Mouse (Mus musculus) limb, embryonic 12.5 days (tissue): ENCODE measurements around the gene Slc6a4. TPM values are rescaled to one million over a fixed set of nuclear protein-coding genes. Genes with fewer than 3 reads are reported as not detected.

ENCODE experiments used
- ATAC-seq: fragments of 200-750 bp; cut with Nextera tagmentation; 2 replicates; pipeline ENCODE4 v1.8.0; 2017; ENCODE audit warnings: low read depth, moderate TSS enrichment; ENCODE audit not compliant: insufficient number of reproducible peaks, insufficient read depth, low FRiP score, low TSS enrichment
- H3K27ac ChIP-seq: fragments of 300-500 bp; sonication (generic); 2 replicates; pipeline ENCODE4 v1.5.1; 2016; ENCODE audit warnings: mild to moderate bottlenecking, moderate library complexity
- H3K27me3 ChIP-seq: fragments of 300-500 bp; sonication (generic); 2 replicates; pipeline ENCODE4 v1.6.1; 2016; ENCODE audit warnings: mild to moderate bottlenecking, moderate library complexity
- H3K36me3 ChIP-seq: fragments of 300-500 bp; sonication (generic); 2 replicates; pipeline ENCODE4 v1.6.1; 2016; ENCODE audit warnings: mild to moderate bottlenecking, moderate library complexity
- H3K4me1 ChIP-seq: fragments of 300-500 bp; sonication (generic); replicated peaks from 2 replicates; pipeline ENCODE4 v1.6.1; 2016
- H3K4me2 ChIP-seq: fragments of 300-500 bp; sonication (generic); 2 replicates; pipeline ENCODE4 v1.6.1; 2016; ENCODE audit warnings: mild to moderate bottlenecking, moderate library complexity
- H3K4me3 ChIP-seq: fragments of 300-500 bp; sonication (generic); replicated peaks from 2 replicates; pipeline ENCODE4 v1.5.1; 2016; ENCODE audit warnings: mild to moderate bottlenecking
- H3K9ac ChIP-seq: fragments of 300-500 bp; sonication (generic); replicated peaks from 2 replicates; pipeline ENCODE4 v1.6.1; 2016; ENCODE audit warnings: mild to moderate bottlenecking, moderate library complexity
- H3K9me3 ChIP-seq: fragments of 300-500 bp; sonication (generic); 2 replicates; pipeline ENCODE4 v1.6.1; 2016; ENCODE audit warnings: mild to moderate bottlenecking, moderate library complexity
- WGBS: fragments of 180-500 bp; shearing (Covaris S2); methylation state at CpG from one replicate; pipeline ENCODE4 v1.1.7; 2016; 5-methylcytosine and 5-hydroxymethylcytosine counted together
- polyA plus RNA-seq: library from polyadenylated mRNA; unstranded; fragments of >200 nt; fragmentation: Nextera tagmentation; extraction: Ambion mirVana; gene quantifications from 2 replicates; pipeline ENCODE4 v1.2.1, GENCODE M21; 2016

Gene Slc6a4
- 0.60 and 0.98 TPM in 2 replicates for polyA plus RNA-seq

GRCm38 (mm10) chr11:76997916-76998704 is at the start of gene Slc6a4:
Slc6a4 (plus strand) TSS chr11:76998603.
- peaks cover 20% of the 10 kb centered on the region for H3K4me1 ChIP-seq
- peak within 1 kb of the TSS; percentile 49 for H3K4me3 ChIP-seq
- H3K9ac ChIP-seq = peak within 1 kb of the TSS; percentile 42; the same call in 1 of the 2 replicates
- WGBS = 1% methylated on average over 51 of the region's 52 CpGs
- H3K27ac ChIP-seq = no peak within 1 kb of the TSS
- no peaks in the 10 kb centered on the region for H3K9me3 ChIP-seq
- peaks cover 74% of the 10 kb centered on the region for H3K27me3 ChIP-seq
- H3K36me3 ChIP-seq = no peaks in the 10 kb centered on the region
- peak; percentile 35; the same call in 1 of the 2 replicates for ATAC-seq
- peak within 1 kb of the TSS; percentile 90 for H3K4me2 ChIP-seq

- H3K27me3 ChIP-seq = no peaks in the 10 kb centered on the region
- H3K27ac ChIP-seq = no peak overlapping the region
- H3K9ac ChIP-seq = no peak overlapping the region
- H3K4me3 ChIP-seq = no peak overlapping the region
- H3K36me3 ChIP-seq = peaks cover 91% of the 10 kb centered on the region
- H3K4me2 ChIP-seq = no peak overlapping the region
- H3K4me1 ChIP-seq = no peaks in the 10 kb centered on the region
- no peaks in the 10 kb centered on the region for H3K9me3 ChIP-seq
- ATAC-seq = no peak
- 100% methylated on average over 2 of the region's 2 CpGs for WGBS
These were observed 44.9 kb upstream of the Slc6a4 start for GRCm38 (mm10) chr11:76953536-76953935.

- H3K36me3 ChIP-seq = peaks cover 91% of the 10 kb centered on the region
- ATAC-seq = no peak
- WGBS = 97% methylated on average over 3 of the region's 3 CpGs
- H3K27me3 ChIP-seq = no peaks in the 10 kb centered on the region
- no peak overlapping the region for H3K4me3 ChIP-seq
- H3K27ac ChIP-seq = no peak overlapping the region
- no peaks in the 10 kb centered on the region for H3K4me1 ChIP-seq
- no peak overlapping the region for H3K4me2 ChIP-seq
- H3K9ac ChIP-seq = no peak overlapping the region
- no peaks in the 10 kb centered on the region for H3K9me3 ChIP-seq
These were observed 32.7 kb upstream of the Slc6a4 start for GRCm38 (mm10) chr11:76965703-76966102.

- no peaks in the 10 kb centered on the region for H3K27me3 ChIP-seq
- WGBS = 96% methylated on average over 2 of the region's 2 CpGs
- ATAC-seq = no peak
- peaks cover 93% of the 10 kb centered on the region for H3K36me3 ChIP-seq
- no peaks in the 10 kb centered on the region; the same call in 1 of the 2 replicates for H3K9me3 ChIP-seq
- H3K4me2 ChIP-seq = no peak overlapping the region
- H3K4me1 ChIP-seq = no peaks in the 10 kb centered on the region
- H3K9ac ChIP-seq = no peak overlapping the region
- H3K27ac ChIP-seq = no peak overlapping the region
- H3K4me3 ChIP-seq = no peak overlapping the region
These were observed 28.1 kb upstream of the Slc6a4 start for GRCm38 (mm10) chr11:76970328-76970727.

GRCm38 (mm10) chr11:76974680-76975319 is 23.6 kb upstream of the Slc6a4 start:
- Histone ChIP-seq H3K9me3 (no peaks in the 10 kb centered on the region; the same call in 1 of the 2 replicates), H3K27me3 (no peaks in the 10 kb centered on the region), H3K4me1 (no peaks in the 10 kb centered on the region), H3K27ac (no peak overlapping the region), H3K4me2 (no peak overlapping the region), H3K9ac (no peak overlapping the region), H3K36me3 (peaks cover 92% of the 10 kb centered on the region), H3K4me3 (no peak overlapping the region)
- no peak for ATAC-seq
- whole genome bisulfite sequencing = 91% methylated on average over 7 of the region's 7 CpGs

GRCm38 (mm10) chr11:76981570-76982141 is 16.7 kb upstream of the Slc6a4 start:
- ATAC-seq = no peak
- no peaks in the 10 kb centered on the region for H3K9me3 ChIP-seq
- WGBS = 89% methylated on average over 5 of the region's 5 CpGs
- no peak overlapping the region for H3K27ac ChIP-seq
- no peak overlapping the region for H3K4me2 ChIP-seq
- H3K27me3 ChIP-seq = no peaks in the 10 kb centered on the region
- no peak overlapping the region for H3K9ac ChIP-seq
- no peaks in the 10 kb centered on the region for H3K4me1 ChIP-seq
- H3K4me3 ChIP-seq = no peak overlapping the region
- H3K36me3 ChIP-seq = peaks cover 90% of the 10 kb centered on the region

GRCm38 (mm10) chr11:76982415-76982814 is 16.0 kb upstream of the Slc6a4 start:
- 78% methylated on average over 4 of the region's 4 CpGs for WGBS

GRCm38 (mm10) chr11:76983641-76984040 is 14.8 kb upstream of the Slc6a4 start:
- H3K9ac ChIP-seq = no peak overlapping the region
- no peaks in the 10 kb centered on the region for H3K27me3 ChIP-seq
- H3K4me1 ChIP-seq = no peaks in the 10 kb centered on the region
- no peak overlapping the region for H3K4me2 ChIP-seq
- H3K36me3 ChIP-seq = peaks cover 94% of the 10 kb centered on the region
- WGBS = 78% methylated on average over 5 of the region's 5 CpGs
- H3K4me3 ChIP-seq = no peak overlapping the region
- no peak overlapping the region for H3K27ac ChIP-seq
- no peaks in the 10 kb centered on the region for H3K9me3 ChIP-seq
- ATAC-seq = no peak

More at GRCm38 (mm10) chr11:76982415-76982814, 16.0 kb upstream of the Slc6a4 start:
- H3K4me3 ChIP-seq = no peak overlapping the region
- H3K27me3 ChIP-seq = no peaks in the 10 kb centered on the region
- H3K4me1 ChIP-seq = no peaks in the 10 kb centered on the region
- H3K27ac ChIP-seq = no peak overlapping the region
- peaks cover 94% of the 10 kb centered on the region for H3K36me3 ChIP-seq
- ATAC-seq = no peak
- H3K9me3 ChIP-seq = no peaks in the 10 kb centered on the region
- no peak overlapping the region for H3K9ac ChIP-seq
- no peak overlapping the region for H3K4me2 ChIP-seq

GRCm38 (mm10) chr11:76984173-76984572 is 14.2 kb upstream of the Slc6a4 start:
- no peaks in the 10 kb centered on the region for H3K27me3 ChIP-seq
- no peak overlapping the region for H3K9ac ChIP-seq
- no peak overlapping the region for H3K4me3 ChIP-seq
- H3K4me2 ChIP-seq = no peak overlapping the region
- no peak for ATAC-seq
- H3K27ac ChIP-seq = no peak overlapping the region
- peaks cover 94% of the 10 kb centered on the region for H3K36me3 ChIP-seq
- H3K9me3 ChIP-seq = no peaks in the 10 kb centered on the region
- H3K4me1 ChIP-seq = no peaks in the 10 kb centered on the region

- no peak overlapping the region for H3K4me2 ChIP-seq
- no peak overlapping the region for H3K4me3 ChIP-seq
- H3K36me3 ChIP-seq = peaks cover 39% of the 10 kb centered on the region
- ATAC-seq = no peak
- no peaks in the 10 kb centered on the region for H3K9me3 ChIP-seq
- peaks cover 6% of the 10 kb centered on the region; the same call in 1 of the 2 replicates for H3K27me3 ChIP-seq
- no peaks in the 10 kb centered on the region for H3K4me1 ChIP-seq
- WGBS = 78% methylated on average over 5 of the region's 5 CpGs
- no peak overlapping the region for H3K9ac ChIP-seq
- H3K27ac ChIP-seq = no peak overlapping the region
These were observed 7.6 kb upstream of the Slc6a4 start for GRCm38 (mm10) chr11:76990839-76991238.

- Histone ChIP-seq H3K27ac (no peak overlapping the region), H3K27me3 (peaks cover 26% of the 10 kb centered on the region), H3K4me3 (no peak overlapping the region), H3K4me2 (no peak overlapping the region), H3K9me3 (no peaks in the 10 kb centered on the region), H3K9ac (no peak overlapping the region), H3K36me3 (peaks cover 19% of the 10 kb centered on the region), H3K4me1 (peaks cover 2% of the 10 kb centered on the region; the same call in 1 of the 2 replicates)
- 42% methylated on average over 4 of the region's 4 CpGs for WGBS
- no peak for ATAC-seq
These were observed 5.5 kb upstream of the Slc6a4 start for GRCm38 (mm10) chr11:76992886-76993285.
